Mouse (Mus musculus): Measurements from ENCODE around the gene Tubb2a. TPM values are rescaled to one million over a fixed set of nuclear protein-coding genes. Genes with fewer than 3 reads are reported as not detected.
A peak's percentile ranks its signal among the peaks of the same experiment; 100 is the strongest.

Gene Tubb2a
- polyA plus RNA-seq, 2 experiments = 170 to 328 TPM

GRCm38 (mm10) chr13:34046421-34047012 lies 31.3 kb downstream of the Tubb2a start:
- no peak overlapping the region for H3K4me2 ChIP-seq (replicated peaks; ENCODE audit: low read depth, low read length, severe bottlenecking)
- ATAC-seq (ENCODE audit: low FRiP score, low read depth) = peak; percentile 84; the same call in 1 of the 2 replicates
- peak; percentile 93 for DNase-seq (ENCODE audit: low spot score)
- H3K9ac ChIP-seq (ENCODE audit: low read depth, low read length, severe bottlenecking) = no peak overlapping the region
- H3K4me3 ChIP-seq (replicated peaks; ENCODE audit: low read length) = no peak overlapping the region
- H3K36me3 ChIP-seq (ENCODE audit: control insufficient read depth, insufficient read depth, low read length) = peaks cover 23% of the 10 kb centered on the region
- no peaks in the 10 kb centered on the region for H3K9me3 ChIP-seq (ENCODE audit: control insufficient read depth, low read length)
- peaks cover 5% of the 10 kb centered on the region; the same call in 1 of the 2 replicates for H3K4me1 ChIP-seq (ENCODE audit: control insufficient read depth, insufficient read depth, low read length)
- no peaks in the 10 kb centered on the region for H3K27me3 ChIP-seq (ENCODE audit: control insufficient read depth, insufficient read depth, low read length)
- H3K27ac ChIP-seq (replicated peaks; ENCODE audit: low read depth, low read length) = no peak overlapping the region
- WGBS = 42% methylated on average over 11 of the region's 11 CpGs
- TF ChIP-seq POLR2A (IDR thresholded peaks at IDR 0.05; ENCODE audit: borderline replicate concordance, extremely low read depth, insufficient read depth, insufficient read length) = no peak

DNA sequence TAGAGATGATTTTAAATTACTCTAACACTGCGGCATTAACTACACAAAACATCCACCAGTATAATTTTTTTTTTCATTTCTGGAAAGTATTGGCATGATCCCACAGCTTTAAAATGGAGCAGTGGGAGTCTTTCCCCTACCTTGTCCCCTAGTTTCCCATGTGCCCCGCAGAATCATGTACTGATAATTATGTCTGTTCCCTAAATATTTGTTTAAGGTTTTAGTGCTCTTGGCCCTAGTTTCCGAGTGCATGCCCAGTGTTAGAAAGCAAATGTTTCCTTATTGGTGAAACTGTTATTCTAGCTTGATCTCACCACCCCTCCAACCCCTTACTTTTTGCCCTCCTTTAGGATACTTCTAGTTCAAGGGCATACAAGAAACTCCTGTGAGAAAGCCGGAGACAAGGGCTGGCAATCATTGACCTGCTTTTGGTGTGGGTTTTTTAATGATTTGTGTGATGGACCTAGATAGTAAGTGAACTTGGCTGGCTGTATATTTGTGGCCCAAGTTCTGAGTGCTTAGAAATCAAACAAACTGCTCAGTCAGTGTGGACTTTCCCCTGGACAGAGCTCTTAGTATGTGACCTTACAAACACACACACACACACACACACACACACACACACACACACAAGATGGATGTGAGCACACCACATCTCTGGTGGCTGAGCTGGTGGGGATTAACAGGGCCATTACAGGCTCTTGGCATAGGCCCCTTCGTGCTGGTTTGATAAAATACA lies 32.1 kb downstream of the Tubb2a start:
- H3K27me3 ChIP-seq (ENCODE audit: control insufficient read depth, insufficient read depth, low read length) = no peaks in the 10 kb centered on the region
- no peak overlapping the region for H3K4me3 ChIP-seq (replicated peaks; ENCODE audit: low read length)
- ATAC-seq (ENCODE audit: low FRiP score, low read depth) (no peak), DNase-seq (ENCODE audit: low spot score) (no peak)
- no peak for TF ChIP-seq POLR2A (IDR thresholded peaks at IDR 0.05; ENCODE audit: borderline replicate concordance, extremely low read depth, insufficient read depth, insufficient read length)
- no peak overlapping the region for H3K4me2 ChIP-seq (replicated peaks; ENCODE audit: low read depth, low read length, severe bottlenecking)
- peaks cover 20% of the 10 kb centered on the region for H3K36me3 ChIP-seq (ENCODE audit: control insufficient read depth, insufficient read depth, low read length)
- no peak overlapping the region for H3K27ac ChIP-seq (replicated peaks; ENCODE audit: low read depth, low read length)
- H3K4me1 ChIP-seq (ENCODE audit: control insufficient read depth, insufficient read depth, low read length) = peaks cover 5% of the 10 kb centered on the region; the same call in 1 of the 2 replicates
- H3K9me3 ChIP-seq (ENCODE audit: control insufficient read depth, low read length) = no peaks in the 10 kb centered on the region
- H3K9ac ChIP-seq (ENCODE audit: low read depth, low read length, severe bottlenecking) = no peak overlapping the region
- 70% methylated on average over 5 of the region's 5 CpGs for WGBS

DNA sequence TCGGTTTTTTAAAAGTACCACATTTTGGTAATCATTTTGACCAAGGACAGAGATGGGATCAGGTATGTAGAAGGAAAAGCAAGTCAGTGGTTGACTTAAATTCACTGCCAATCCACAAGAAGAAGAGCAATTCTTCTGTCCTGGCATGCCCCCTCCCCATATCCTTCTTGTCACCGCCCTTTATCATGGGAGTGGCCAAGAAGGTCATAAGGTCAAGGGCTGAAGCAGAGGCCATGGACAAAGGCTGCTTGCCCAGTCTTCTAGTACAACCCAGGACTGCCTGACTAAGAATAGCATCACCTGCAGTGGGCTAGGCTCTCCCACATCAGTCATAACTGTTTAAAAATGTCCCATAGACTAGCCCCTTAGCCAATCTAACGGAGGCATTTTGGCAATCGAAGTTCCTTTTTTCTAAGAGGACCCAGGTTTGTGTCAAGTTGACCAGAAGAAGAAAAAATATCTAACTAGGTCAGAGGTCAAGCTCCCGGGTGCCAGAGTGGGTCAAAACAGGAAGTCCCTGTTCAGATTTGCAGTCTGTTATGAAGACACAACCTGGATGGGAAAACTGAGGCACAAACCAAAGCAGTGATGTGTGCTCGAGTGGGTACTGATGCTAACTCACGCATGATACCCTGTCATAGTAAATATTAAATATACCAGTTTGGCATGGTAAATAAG lies 34.0 kb downstream of the Tubb2a start:
- no peak overlapping the region for H3K4me2 ChIP-seq (replicated peaks; ENCODE audit: low read depth, low read length, severe bottlenecking)
- H3K9ac ChIP-seq (ENCODE audit: low read depth, low read length, severe bottlenecking) = no peak overlapping the region
- H3K4me1 ChIP-seq (ENCODE audit: control insufficient read depth, insufficient read depth, low read length) = peaks cover 7% of the 10 kb centered on the region; the same call in 1 of the 2 replicates
- DNase-seq (ENCODE audit: low spot score) = no peak
- no peak overlapping the region for H3K27ac ChIP-seq (replicated peaks; ENCODE audit: low read depth, low read length)
- H3K27me3 ChIP-seq (ENCODE audit: control insufficient read depth, insufficient read depth, low read length) = no peaks in the 10 kb centered on the region
- ATAC-seq (ENCODE audit: low FRiP score, low read depth) = no peak
- no peaks in the 10 kb centered on the region for H3K9me3 ChIP-seq (ENCODE audit: control insufficient read depth, low read length)
- TF ChIP-seq POLR2A (IDR thresholded peaks at IDR 0.05; ENCODE audit: borderline replicate concordance, extremely low read depth, insufficient read depth, insufficient read length) = no peak
- WGBS = 70% methylated on average over 7 of the region's 7 CpGs
- H3K4me3 ChIP-seq (replicated peaks; ENCODE audit: low read length) = no peak overlapping the region
- H3K36me3 ChIP-seq (ENCODE audit: control insufficient read depth, insufficient read depth, low read length) = peaks cover 14% of the 10 kb centered on the region

DNA sequence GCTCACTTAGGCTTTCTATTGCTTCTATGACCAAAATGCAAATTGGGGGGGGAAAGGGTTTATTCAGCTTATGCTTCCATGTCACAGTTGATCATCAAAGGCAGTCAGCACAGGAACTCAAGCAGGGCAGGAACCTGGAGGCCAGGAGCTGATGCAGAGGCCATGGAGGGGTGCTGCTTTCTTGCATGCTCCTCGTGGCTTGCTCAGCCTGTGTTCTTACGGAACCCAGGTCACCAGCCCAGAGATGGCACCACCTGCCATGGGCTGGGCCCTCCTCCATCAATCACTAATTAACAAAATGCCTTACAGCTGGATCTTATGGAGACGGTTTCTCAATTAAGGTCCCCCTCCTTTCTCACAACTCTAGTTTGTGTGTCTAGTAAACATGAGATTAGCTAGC lies 37.7 kb downstream of the Tubb2a start:
- 90% methylated on average over 3 of the region's 3 CpGs for WGBS
- no peak for ATAC-seq (ENCODE audit: low FRiP score, low read depth)
- H3K4me3 ChIP-seq (replicated peaks; ENCODE audit: low read length) = no peak overlapping the region

DNA sequence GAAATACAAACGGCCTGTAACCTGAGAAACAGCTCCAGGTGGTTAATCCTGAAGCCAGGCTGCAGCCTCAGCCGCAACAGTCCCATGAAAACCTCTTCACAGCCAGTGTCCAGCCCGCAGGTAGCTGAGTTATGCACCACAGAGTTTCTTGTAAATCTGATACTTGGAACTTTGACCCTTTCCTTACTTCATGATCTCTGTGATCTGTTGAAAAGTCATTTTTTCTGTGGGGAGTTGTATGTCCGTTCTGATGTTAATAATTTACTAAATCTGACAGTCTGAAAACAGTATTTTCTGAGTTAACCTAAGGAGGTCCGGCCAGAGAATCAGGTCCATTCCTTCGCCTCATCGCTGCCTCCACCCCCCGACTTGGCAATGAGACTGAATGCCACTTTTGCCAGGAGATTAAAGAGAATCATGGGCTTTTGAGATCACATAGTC lies 38.9 kb downstream of the Tubb2a start:
- Histone ChIP-seq H3K36me3 (ENCODE audit: control insufficient read depth, insufficient read depth, low read length) (no peaks in the 10 kb centered on the region), H3K27me3 (ENCODE audit: control insufficient read depth, insufficient read depth, low read length) (no peaks in the 10 kb centered on the region), H3K27ac (replicated peaks; ENCODE audit: low read depth, low read length) (no peak overlapping the region; the same call in 1 of the 2 replicates), H3K9me3 (ENCODE audit: control insufficient read depth, low read length) (no peaks in the 10 kb centered on the region), H3K9ac (ENCODE audit: low read depth, low read length, severe bottlenecking) (peak overlapping the region; percentile 90; the same call in 1 of the 2 replicates), H3K4me3 (replicated peaks; ENCODE audit: low read length) (0 out of 2 replicates have a peak overlapping the region, but pooled peaks have one; percentile 75), H3K4me2 (replicated peaks; ENCODE audit: low read depth, low read length, severe bottlenecking) (peak overlapping the region; percentile 71), H3K4me1 (ENCODE audit: control insufficient read depth, insufficient read depth, low read length) (peaks cover 13% of the 10 kb centered on the region; the same call in 1 of the 2 replicates)
- ATAC-seq (ENCODE audit: low FRiP score, low read depth) = no peak
- peak; percentile 14 for DNase-seq (ENCODE audit: low spot score)
- 35% methylated on average over 8 of the region's 8 CpGs for WGBS
- no peak for TF ChIP-seq POLR2A (IDR thresholded peaks at IDR 0.05; ENCODE audit: borderline replicate concordance, extremely low read depth, insufficient read depth, insufficient read length)

More for the DNA sequence above, 37.7 kb downstream of the Tubb2a start:
- H3K9ac ChIP-seq (ENCODE audit: low read depth, low read length, severe bottlenecking) = no peak overlapping the region
- no peak for DNase-seq (ENCODE audit: low spot score)
- H3K9me3 ChIP-seq (ENCODE audit: control insufficient read depth, low read length) = no peaks in the 10 kb centered on the region
- no peaks in the 10 kb centered on the region for H3K36me3 ChIP-seq (ENCODE audit: control insufficient read depth, insufficient read depth, low read length)
- H3K27me3 ChIP-seq (ENCODE audit: control insufficient read depth, insufficient read depth, low read length) = no peaks in the 10 kb centered on the region
- no peak overlapping the region for H3K4me2 ChIP-seq (replicated peaks; ENCODE audit: low read depth, low read length, severe bottlenecking)
- no peak overlapping the region for H3K27ac ChIP-seq (replicated peaks; ENCODE audit: low read depth, low read length)
- TF ChIP-seq POLR2A (IDR thresholded peaks at IDR 0.05; ENCODE audit: borderline replicate concordance, extremely low read depth, insufficient read depth, insufficient read length) = no peak
- peaks cover 13% of the 10 kb centered on the region; the same call in 1 of the 2 replicates for H3K4me1 ChIP-seq (ENCODE audit: control insufficient read depth, insufficient read depth, low read length)
